Mouse (Mus musculus): ENCODE results near the gene Arid1b. TPM values are rescaled to one million over a fixed set of nuclear protein-coding genes. Genes with fewer than 3 reads are reported as not detected.
A peak's percentile ranks its signal among the peaks of the same experiment; 100 is the strongest.

Arid1b gene
- polyA plus RNA-seq, 1 experiment from 2014 or later: 12.4 TPM

GRCm38 (mm10) chr17:4990911-4991560 is 3.1 kb upstream of the Arid1b start:
- H3K4me3 ChIP-seq (ENCODE audit: low read depth, low read length): no peak overlapping the region
- H3K9me3 ChIP-seq (ENCODE audit: control insufficient read depth, low read length): no peaks in the 10 kb centered on the region
- no peak overlapping the region for H3K27ac ChIP-seq (replicated peaks; ENCODE audit: low read depth, low read length)
- no peaks in the 10 kb centered on the region for H3K27me3 ChIP-seq (replicated peaks; ENCODE audit: control insufficient read depth, insufficient read depth, low read length)
- H3K36me3 ChIP-seq (ENCODE audit: control insufficient read depth, insufficient read depth, low read length): no peaks in the 10 kb centered on the region
- H3K4me2 ChIP-seq (ENCODE audit: low read depth, low read length): no peak overlapping the region
- no peaks in the 10 kb centered on the region for H3K4me1 ChIP-seq (ENCODE audit: control insufficient read depth, insufficient read depth, low read length)
- DNase-seq (ENCODE audit: low spot score) (no peak), ATAC-seq (ENCODE audit: low read depth) (no peak)
- no peak overlapping the region for H3K9ac ChIP-seq (ENCODE audit: low read depth, low read length)
- 70% methylated on average over 16 of the region's 16 CpGs for WGBS

- WGBS: 82% methylated on average over 10 of the region's 10 CpGs
- no peak for ATAC-seq (ENCODE audit: low read depth)
- H3K4me1 ChIP-seq (ENCODE audit: control insufficient read depth, insufficient read depth, low read length): no peaks in the 10 kb centered on the region
- no peak for DNase-seq (ENCODE audit: low spot score)
- H3K36me3 ChIP-seq (ENCODE audit: control insufficient read depth, insufficient read depth, low read length): no peaks in the 10 kb centered on the region
- no peak overlapping the region for H3K4me3 ChIP-seq (ENCODE audit: low read depth, low read length)
- H3K27me3 ChIP-seq (replicated peaks; ENCODE audit: control insufficient read depth, insufficient read depth, low read length): no peaks in the 10 kb centered on the region
- H3K4me2 ChIP-seq (ENCODE audit: low read depth, low read length): no peak overlapping the region
- no peak overlapping the region for H3K27ac ChIP-seq (replicated peaks; ENCODE audit: low read depth, low read length)
- H3K9me3 ChIP-seq (ENCODE audit: control insufficient read depth, low read length): no peaks in the 10 kb centered on the region
- H3K9ac ChIP-seq (ENCODE audit: low read depth, low read length): no peak overlapping the region
Measured at GRCm38 (mm10) chr17:4991600-4991999, 2.5 kb upstream of the Arid1b start.

- DNase-seq (ENCODE audit: low spot score): no peak
- peak overlapping the region; percentile 97 for H3K4me3 ChIP-seq (ENCODE audit: low read depth, low read length)
- 3% methylated on average over 9 of the region's 9 CpGs for WGBS
Measured at GRCm38 (mm10) chr17:4993497-4993839, 664 bp upstream of the Arid1b start.

GRCm38 (mm10) chr17:4994504-4994812 is 326 bp downstream of the Arid1b start:
- peak; percentile 35 for ATAC-seq (ENCODE audit: low read depth)
- peak overlapping the region; percentile 100 for H3K27ac ChIP-seq (replicated peaks; ENCODE audit: low read depth, low read length)
- no CpG with 5 or more reads among the region's 55 CpGs for WGBS

More at GRCm38 (mm10) chr17:4993497-4993839, 664 bp upstream of the Arid1b start:
- no peaks in the 10 kb centered on the region for H3K9me3 ChIP-seq (ENCODE audit: control insufficient read depth, low read length)
- H3K27me3 ChIP-seq (replicated peaks; ENCODE audit: control insufficient read depth, insufficient read depth, low read length): no peaks in the 10 kb centered on the region
- no peak for ATAC-seq (ENCODE audit: low read depth)
- H3K4me1 ChIP-seq (ENCODE audit: control insufficient read depth, insufficient read depth, low read length): peaks cover 4% of the 10 kb centered on the region
- peak overlapping the region; percentile 100 for H3K27ac ChIP-seq (replicated peaks; ENCODE audit: low read depth, low read length)
- H3K36me3 ChIP-seq (ENCODE audit: control insufficient read depth, insufficient read depth, low read length): no peaks in the 10 kb centered on the region
- peak overlapping the region; percentile 63 for H3K4me2 ChIP-seq (ENCODE audit: low read depth, low read length)
- peak overlapping the region; percentile 100 for H3K9ac ChIP-seq (ENCODE audit: low read depth, low read length)

GRCm38 (mm10) chr17:4994813-4995560 is 855 bp downstream of the Arid1b start:
- H3K27ac ChIP-seq (replicated peaks; ENCODE audit: low read depth, low read length): peak overlapping the region; percentile 100
- H3K4me2 ChIP-seq (ENCODE audit: low read depth, low read length): peak overlapping the region; percentile 63
- ATAC-seq (ENCODE audit: low read depth) (peak; percentile 63), DNase-seq (ENCODE audit: low spot score) (peak; percentile 81)
- H3K27me3 ChIP-seq (replicated peaks; ENCODE audit: control insufficient read depth, insufficient read depth, low read length): no peaks in the 10 kb centered on the region
- peak overlapping the region; percentile 97 for H3K4me3 ChIP-seq (ENCODE audit: low read depth, low read length)
- no peaks in the 10 kb centered on the region for H3K36me3 ChIP-seq (ENCODE audit: control insufficient read depth, insufficient read depth, low read length)
- WGBS: 0% methylated on average over 7 of the region's 81 CpGs
- peak overlapping the region; percentile 100 for H3K9ac ChIP-seq (ENCODE audit: low read depth, low read length)
- peaks cover 12% of the 10 kb centered on the region for H3K4me1 ChIP-seq (ENCODE audit: control insufficient read depth, insufficient read depth, low read length)
- no peaks in the 10 kb centered on the region for H3K9me3 ChIP-seq (ENCODE audit: control insufficient read depth, low read length)

More at GRCm38 (mm10) chr17:4994504-4994812, 326 bp downstream of the Arid1b start:
- no peak for DNase-seq (ENCODE audit: low spot score)
- no peaks in the 10 kb centered on the region for H3K9me3 ChIP-seq (ENCODE audit: control insufficient read depth, low read length)
- no peaks in the 10 kb centered on the region for H3K36me3 ChIP-seq (ENCODE audit: control insufficient read depth, insufficient read depth, low read length)
- H3K4me1 ChIP-seq (ENCODE audit: control insufficient read depth, insufficient read depth, low read length): peaks cover 9% of the 10 kb centered on the region
- H3K27me3 ChIP-seq (replicated peaks; ENCODE audit: control insufficient read depth, insufficient read depth, low read length): no peaks in the 10 kb centered on the region
- peak overlapping the region; percentile 97 for H3K4me3 ChIP-seq (ENCODE audit: low read depth, low read length)
- peak overlapping the region; percentile 63 for H3K4me2 ChIP-seq (ENCODE audit: low read depth, low read length)
- peak overlapping the region; percentile 100 for H3K9ac ChIP-seq (ENCODE audit: low read depth, low read length)

- H3K4me2 ChIP-seq (ENCODE audit: low read depth, low read length): peak overlapping the region; percentile 63
- ATAC-seq (ENCODE audit: low read depth) (peak; percentile 24), DNase-seq (ENCODE audit: low spot score) (peak; percentile 86)
Measured at GRCm38 (mm10) chr17:4995561-4996051, 1.5 kb downstream of the Arid1b start.

GRCm38 (mm10) chr17:4996121-4996813 is 2.1 kb downstream of the Arid1b start:
- peak overlapping the region; percentile 100 for H3K27ac ChIP-seq (replicated peaks; ENCODE audit: low read depth, low read length)
- no peak for DNase-seq (ENCODE audit: low spot score)
- peak overlapping the region; percentile 97 for H3K4me3 ChIP-seq (ENCODE audit: low read depth, low read length)
- no peaks in the 10 kb centered on the region for H3K27me3 ChIP-seq (replicated peaks; ENCODE audit: control insufficient read depth, insufficient read depth, low read length)
- peak; percentile 8 for ATAC-seq (ENCODE audit: low read depth)
- H3K9ac ChIP-seq (ENCODE audit: low read depth, low read length): peak overlapping the region; percentile 100
- H3K4me2 ChIP-seq (ENCODE audit: low read depth, low read length): peak overlapping the region; percentile 63
- H3K36me3 ChIP-seq (ENCODE audit: control insufficient read depth, insufficient read depth, low read length): no peaks in the 10 kb centered on the region
- H3K4me1 ChIP-seq (ENCODE audit: control insufficient read depth, insufficient read depth, low read length): peaks cover 23% of the 10 kb centered on the region
- WGBS: under 1% methylated on average over 31 of the region's 95 CpGs
- no peaks in the 10 kb centered on the region for H3K9me3 ChIP-seq (ENCODE audit: control insufficient read depth, low read length)

More at GRCm38 (mm10) chr17:4995561-4996051, 1.5 kb downstream of the Arid1b start:
- no peaks in the 10 kb centered on the region for H3K9me3 ChIP-seq (ENCODE audit: control insufficient read depth, low read length)
- H3K9ac ChIP-seq (ENCODE audit: low read depth, low read length): peak overlapping the region; percentile 100
- peaks cover 17% of the 10 kb centered on the region for H3K4me1 ChIP-seq (ENCODE audit: control insufficient read depth, insufficient read depth, low read length)
- peak overlapping the region; percentile 100 for H3K27ac ChIP-seq (replicated peaks; ENCODE audit: low read depth, low read length)
- H3K36me3 ChIP-seq (ENCODE audit: control insufficient read depth, insufficient read depth, low read length): no peaks in the 10 kb centered on the region
- H3K4me3 ChIP-seq (ENCODE audit: low read depth, low read length): peak overlapping the region; percentile 97
- H3K27me3 ChIP-seq (replicated peaks; ENCODE audit: control insufficient read depth, insufficient read depth, low read length): no peaks in the 10 kb centered on the region
- 0% methylated on average over 15 of the region's 56 CpGs for WGBS

- Histone ChIP-seq H3K4me2 (ENCODE audit: low read depth, low read length) (peak overlapping the region; percentile 63), H3K27ac (replicated peaks; ENCODE audit: low read depth, low read length) (peak overlapping the region; percentile 100), H3K9ac (ENCODE audit: low read depth, low read length) (peak overlapping the region; percentile 100), H3K4me1 (ENCODE audit: control insufficient read depth, insufficient read depth, low read length) (peaks cover 26% of the 10 kb centered on the region), H3K4me3 (ENCODE audit: low read depth, low read length) (peak overlapping the region; percentile 97), H3K36me3 (ENCODE audit: control insufficient read depth, insufficient read depth, low read length) (no peaks in the 10 kb centered on the region), H3K27me3 (replicated peaks; ENCODE audit: control insufficient read depth, insufficient read depth, low read length) (no peaks in the 10 kb centered on the region), H3K9me3 (ENCODE audit: control insufficient read depth, low read length) (no peaks in the 10 kb centered on the region)
- DNase-seq (ENCODE audit: low spot score) (peak; percentile 91), ATAC-seq (ENCODE audit: low read depth) (no peak)
- under 1% methylated on average over 20 of the region's 20 CpGs for WGBS
Measured at GRCm38 (mm10) chr17:4996814-4997549, 2.9 kb downstream of the Arid1b start.
